Mouse (Mus musculus): ENCODE measurements at regions not wholly inside any gene's neighbourhood (a gene's known extent, or its start where the extent isn't known, plus 50 kb on each side); places are given as distances from the start of the nearest gene placed in this dataset. TPM values are rescaled to one million over a fixed set of nuclear protein-coding genes. Genes with fewer than 3 reads are reported as not detected.

GRCm38 (mm10) chr7:36582074-36582473 is 115.8 kb upstream of the Tshz3 start:
- Histone ChIP-seq H3K4me2 (no peak overlapping the region), H3K27me3 (no peaks in the 10 kb centered on the region), H3K4me1 (replicated peaks) (no peaks in the 10 kb centered on the region), H3K9ac (no peak overlapping the region), H3K9me3 (no peaks in the 10 kb centered on the region), H3K36me3 (no peaks in the 10 kb centered on the region), H3K27ac (replicated peaks) (no peak overlapping the region), H3K4me3 (no peak overlapping the region)
- WGBS = 93% methylated on average over 6 of the region's 6 CpGs
- no peak for ATAC-seq (ENCODE audit: low read depth)

- Histone ChIP-seq H3K4me3 (no peak overlapping the region), H3K9me3 (no peaks in the 10 kb centered on the region), H3K27me3 (no peaks in the 10 kb centered on the region), H3K36me3 (no peaks in the 10 kb centered on the region), H3K4me1 (replicated peaks) (no peaks in the 10 kb centered on the region), H3K4me2 (no peak overlapping the region), H3K9ac (no peak overlapping the region), H3K27ac (replicated peaks) (no peak overlapping the region)
- ATAC-seq (ENCODE audit: low read depth) = no peak
- WGBS = 72% methylated on average over 1 of the region's 1 CpGs
These were observed 112.9 kb upstream of the Tshz3 start for GRCm38 (mm10) chr7:36585014-36585413.

GRCm38 (mm10) chr7:36591496-36591895 is 106.4 kb upstream of the Tshz3 start:
- Histone ChIP-seq H3K36me3 (no peaks in the 10 kb centered on the region), H3K27ac (replicated peaks) (no peak overlapping the region), H3K4me3 (no peak overlapping the region), H3K9me3 (no peaks in the 10 kb centered on the region), H3K4me1 (replicated peaks) (no peaks in the 10 kb centered on the region), H3K27me3 (no peaks in the 10 kb centered on the region), H3K4me2 (no peak overlapping the region), H3K9ac (no peak overlapping the region)
- whole genome bisulfite sequencing = 93% methylated on average over 1 of the region's 1 CpGs
- ATAC-seq (ENCODE audit: low read depth) = no peak

GRCm38 (mm10) chr7:36596630-36597301 is 101.2 kb upstream of the Tshz3 start:
- H3K27me3 ChIP-seq = no peaks in the 10 kb centered on the region
- H3K4me2 ChIP-seq = no peak overlapping the region
- H3K4me3 ChIP-seq = no peak overlapping the region
- peaks cover 5% of the 10 kb centered on the region; the same call in 1 of the 2 replicates for H3K9me3 ChIP-seq
- no peak for ATAC-seq (ENCODE audit: low read depth)
- WGBS = 84% methylated on average over 3 of the region's 3 CpGs
- H3K36me3 ChIP-seq = no peaks in the 10 kb centered on the region
- H3K27ac ChIP-seq (replicated peaks) = no peak overlapping the region
- H3K4me1 ChIP-seq (replicated peaks) = no peaks in the 10 kb centered on the region
- H3K9ac ChIP-seq = no peak overlapping the region

GRCm38 (mm10) chr7:36605026-36605698 is 92.8 kb upstream of the Tshz3 start:
- H3K4me2 ChIP-seq = 0 out of 2 replicates have a peak overlapping the region, but pooled peaks have one; percentile 5
- H3K4me1 ChIP-seq (replicated peaks) = peaks cover 26% of the 10 kb centered on the region
- no peaks in the 10 kb centered on the region for H3K9me3 ChIP-seq
- ATAC-seq (ENCODE audit: low read depth) = 0 out of 2 replicates have a peak, but pooled peaks have one; percentile 32
- H3K36me3 ChIP-seq = no peaks in the 10 kb centered on the region
- H3K9ac ChIP-seq = peak overlapping the region; percentile 47
- peak overlapping the region; percentile 11; the same call in 1 of the 2 replicates for H3K27ac ChIP-seq (replicated peaks)
- H3K4me3 ChIP-seq = no peak overlapping the region
- WGBS = 46% methylated on average over 18 of the region's 18 CpGs
- H3K27me3 ChIP-seq = no peaks in the 10 kb centered on the region

- WGBS = 68% methylated on average over 6 of the region's 6 CpGs
- H3K36me3 ChIP-seq = no peaks in the 10 kb centered on the region
- no peak overlapping the region for H3K4me3 ChIP-seq
- H3K27me3 ChIP-seq = no peaks in the 10 kb centered on the region
- no peak for ATAC-seq (ENCODE audit: low read depth)
- H3K9ac ChIP-seq = no peak overlapping the region
- no peaks in the 10 kb centered on the region for H3K9me3 ChIP-seq
- no peak overlapping the region for H3K27ac ChIP-seq (replicated peaks)
- H3K4me2 ChIP-seq = no peak overlapping the region
- no peaks in the 10 kb centered on the region for H3K4me1 ChIP-seq (replicated peaks)
These were observed 77.7 kb upstream of the Tshz3 start for GRCm38 (mm10) chr7:36620256-36620655.

- Histone ChIP-seq H3K4me2 (no peak overlapping the region), H3K9me3 (no peaks in the 10 kb centered on the region), H3K9ac (no peak overlapping the region), H3K4me1 (replicated peaks) (no peaks in the 10 kb centered on the region), H3K4me3 (no peak overlapping the region), H3K27ac (replicated peaks) (no peak overlapping the region), H3K36me3 (no peaks in the 10 kb centered on the region), H3K27me3 (no peaks in the 10 kb centered on the region)
- ATAC-seq (ENCODE audit: low read depth) = no peak
- WGBS = 28% methylated on average over 3 of the region's 3 CpGs
These were observed 53.7 kb upstream of the Tshz3 start for GRCm38 (mm10) chr7:36644252-36644651.

Small RNAs in the stretch of these regions (microRNA-seq; reads per million reads assigned to microRNA genes)
- not detected for gene Gm25247

Data from neural tube, embryonic 13.5 days (tissue).